Mouse (Mus musculus): ENCODE data around the gene Chrm3. TPM values are rescaled to one million over a fixed set of nuclear protein-coding genes. Genes with fewer than 3 reads are reported as not detected.

The Chrm3 gene
- polyA plus RNA-seq, 2 experiments: 0.98 to 1.8 TPM

- no peaks in the 10 kb centered on the region for H3K4me1 ChIP-seq (ENCODE audit: control insufficient read depth, insufficient read depth, low read length)
- no peaks in the 10 kb centered on the region for H3K27me3 ChIP-seq (ENCODE audit: control insufficient read depth, insufficient read depth, low read length)
- H3K36me3 ChIP-seq (ENCODE audit: control insufficient read depth, insufficient read depth, low read length): no peaks in the 10 kb centered on the region
- ATAC-seq (ENCODE audit: low FRiP score, low read depth) (no peak), DNase-seq (ENCODE audit: low spot score) (no peak)
- H3K9me3 ChIP-seq (ENCODE audit: control insufficient read depth, low read length): no peaks in the 10 kb centered on the region
- H3K4me3 ChIP-seq (replicated peaks; ENCODE audit: low read length): no peak overlapping the region
- H3K27ac ChIP-seq (replicated peaks; ENCODE audit: low read depth, low read length): no peak overlapping the region
- WGBS: 62% methylated on average over 3 of the region's 3 CpGs
- H3K9ac ChIP-seq (ENCODE audit: low read depth, low read length, severe bottlenecking): no peak overlapping the region
- TF ChIP-seq POLR2A (IDR thresholded peaks at IDR 0.05; ENCODE audit: borderline replicate concordance, extremely low read depth, insufficient read depth, insufficient read length): no peak
- H3K4me2 ChIP-seq (replicated peaks; ENCODE audit: low read depth, low read length, severe bottlenecking): no peak overlapping the region
Observed at GRCm38 (mm10) chr13:9938798-9939485, 421.7 kb downstream of the Chrm3 start.

DNA sequence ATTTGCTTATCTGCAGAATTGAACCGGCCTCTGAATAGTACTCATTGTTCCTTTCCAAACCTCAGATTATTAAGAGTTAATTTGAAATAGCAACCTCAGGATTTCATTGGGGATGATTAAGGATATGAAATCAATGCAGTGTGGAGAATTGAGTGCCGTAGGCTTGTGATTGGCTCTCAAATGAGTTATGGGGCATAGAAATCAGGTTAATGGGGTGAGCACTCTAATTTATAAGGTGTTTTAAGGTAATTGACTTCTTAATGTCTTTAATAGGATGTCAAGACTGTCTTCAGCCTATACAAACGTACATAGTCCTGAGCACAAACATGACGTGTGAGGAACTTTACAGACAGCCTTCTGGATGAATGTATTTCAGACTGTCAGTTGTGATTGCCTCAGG is 427.9 kb downstream of the Chrm3 start:
- no peaks in the 10 kb centered on the region for H3K9me3 ChIP-seq (ENCODE audit: control insufficient read depth, low read length)
- no peak overlapping the region for H3K4me2 ChIP-seq (replicated peaks; ENCODE audit: low read depth, low read length, severe bottlenecking)
- no peak overlapping the region for H3K27ac ChIP-seq (replicated peaks; ENCODE audit: low read depth, low read length)
- no peak overlapping the region for H3K9ac ChIP-seq (ENCODE audit: low read depth, low read length, severe bottlenecking)
- no peak for TF ChIP-seq POLR2A (IDR thresholded peaks at IDR 0.05; ENCODE audit: borderline replicate concordance, extremely low read depth, insufficient read depth, insufficient read length)
- no peak overlapping the region for H3K4me3 ChIP-seq (replicated peaks; ENCODE audit: low read length)
- 30% methylated on average over 4 of the region's 4 CpGs for WGBS
- ATAC-seq (ENCODE audit: low FRiP score, low read depth): no peak
- no peaks in the 10 kb centered on the region for H3K27me3 ChIP-seq (ENCODE audit: control insufficient read depth, insufficient read depth, low read length)
- DNase-seq (ENCODE audit: low spot score): no peak
- no peaks in the 10 kb centered on the region for H3K36me3 ChIP-seq (ENCODE audit: control insufficient read depth, insufficient read depth, low read length)
- no peaks in the 10 kb centered on the region for H3K4me1 ChIP-seq (ENCODE audit: control insufficient read depth, insufficient read depth, low read length)

- H3K4me2 ChIP-seq (replicated peaks; ENCODE audit: low read depth, low read length, severe bottlenecking): no peak overlapping the region
- H3K36me3 ChIP-seq (ENCODE audit: control insufficient read depth, insufficient read depth, low read length): no peaks in the 10 kb centered on the region
- H3K27me3 ChIP-seq (ENCODE audit: control insufficient read depth, insufficient read depth, low read length): no peaks in the 10 kb centered on the region
- ATAC-seq (ENCODE audit: low FRiP score, low read depth) (no peak), DNase-seq (ENCODE audit: low spot score) (no peak)
- H3K4me3 ChIP-seq (replicated peaks; ENCODE audit: low read length): no peak overlapping the region
- no peak overlapping the region for H3K9ac ChIP-seq (ENCODE audit: low read depth, low read length, severe bottlenecking)
- H3K27ac ChIP-seq (replicated peaks; ENCODE audit: low read depth, low read length): no peak overlapping the region
- no peak for TF ChIP-seq POLR2A (IDR thresholded peaks at IDR 0.05; ENCODE audit: borderline replicate concordance, extremely low read depth, insufficient read depth, insufficient read length)
- WGBS: 82% methylated on average over 1 of the region's 1 CpGs
- H3K4me1 ChIP-seq (ENCODE audit: control insufficient read depth, insufficient read depth, low read length): no peaks in the 10 kb centered on the region
- no peaks in the 10 kb centered on the region for H3K9me3 ChIP-seq (ENCODE audit: control insufficient read depth, low read length)
Observed at GRCm38 (mm10) chr13:9930606-9931005, 430.0 kb downstream of the Chrm3 start.

GRCm38 (mm10) chr13:9929978-9930377 is 430.7 kb downstream of the Chrm3 start:
- DNase-seq (ENCODE audit: low spot score): peak; percentile 11
- no peak overlapping the region for H3K9ac ChIP-seq (ENCODE audit: low read depth, low read length, severe bottlenecking)
- H3K4me1 ChIP-seq (ENCODE audit: control insufficient read depth, insufficient read depth, low read length): no peaks in the 10 kb centered on the region
- H3K9me3 ChIP-seq (ENCODE audit: control insufficient read depth, low read length): no peaks in the 10 kb centered on the region
- no peak for TF ChIP-seq POLR2A (IDR thresholded peaks at IDR 0.05; ENCODE audit: borderline replicate concordance, extremely low read depth, insufficient read depth, insufficient read length)
- H3K4me2 ChIP-seq (replicated peaks; ENCODE audit: low read depth, low read length, severe bottlenecking): no peak overlapping the region
- 66% methylated on average over 2 of the region's 2 CpGs for WGBS
- H3K27ac ChIP-seq (replicated peaks; ENCODE audit: low read depth, low read length): no peak overlapping the region
- ATAC-seq (ENCODE audit: low FRiP score, low read depth): no peak
- no peaks in the 10 kb centered on the region for H3K36me3 ChIP-seq (ENCODE audit: control insufficient read depth, insufficient read depth, low read length)
- no peak overlapping the region for H3K4me3 ChIP-seq (replicated peaks; ENCODE audit: low read length)
- no peaks in the 10 kb centered on the region for H3K27me3 ChIP-seq (ENCODE audit: control insufficient read depth, insufficient read depth, low read length)

DNA sequence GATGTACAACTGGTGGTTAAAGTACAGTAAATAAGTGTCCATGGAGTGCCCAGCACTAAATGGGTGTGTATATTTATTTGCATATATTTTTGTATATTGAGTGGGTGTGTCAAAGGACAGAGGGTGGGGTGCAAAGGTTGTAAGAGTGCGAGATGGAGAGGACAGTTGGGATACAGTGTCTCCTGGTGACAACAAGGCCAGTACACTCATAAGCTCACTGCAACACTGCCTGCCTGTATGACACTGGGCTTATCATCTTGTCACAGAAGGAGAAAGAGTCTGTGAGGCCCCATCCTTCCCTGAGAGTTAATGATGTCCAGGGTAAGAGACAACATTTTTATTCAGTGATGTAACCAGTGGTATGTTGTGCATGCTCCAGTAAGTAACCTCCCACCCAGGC is 439.5 kb downstream of the Chrm3 start:
- no peak for TF ChIP-seq POLR2A (IDR thresholded peaks at IDR 0.05; ENCODE audit: borderline replicate concordance, extremely low read depth, insufficient read depth, insufficient read length)
- 91% methylated on average over 1 of the region's 1 CpGs for WGBS
- no peak overlapping the region for H3K4me2 ChIP-seq (replicated peaks; ENCODE audit: low read depth, low read length, severe bottlenecking)
- H3K27ac ChIP-seq (replicated peaks; ENCODE audit: low read depth, low read length): no peak overlapping the region
- ATAC-seq (ENCODE audit: low FRiP score, low read depth) (no peak), DNase-seq (ENCODE audit: low spot score) (no peak)
- no peaks in the 10 kb centered on the region for H3K36me3 ChIP-seq (ENCODE audit: control insufficient read depth, insufficient read depth, low read length)
- H3K9me3 ChIP-seq (ENCODE audit: control insufficient read depth, low read length): no peaks in the 10 kb centered on the region
- H3K4me3 ChIP-seq (replicated peaks; ENCODE audit: low read length): no peak overlapping the region
- H3K4me1 ChIP-seq (ENCODE audit: control insufficient read depth, insufficient read depth, low read length): no peaks in the 10 kb centered on the region
- no peaks in the 10 kb centered on the region for H3K27me3 ChIP-seq (ENCODE audit: control insufficient read depth, insufficient read depth, low read length)
- no peak overlapping the region for H3K9ac ChIP-seq (ENCODE audit: low read depth, low read length, severe bottlenecking)
